Mouse (Mus musculus) spleen, adult 2 months (tissue): ENCODE data around the gene Ranbp10. TPM values are rescaled to one million over a fixed set of nuclear protein-coding genes. Genes with fewer than 3 reads are reported as not detected.
"Not testable (repeated sequence)": the region's sequence is repeated elsewhere in the genome, so short reads cannot be mapped to it uniquely, and the experiment has no call there.

Experiments
- DNase-seq, 2 experiments: peaks; one replicate each; pipeline versions ENCODE4 v3.0.0 to v3.0.0-alpha.2; 2012 to 2021; ENCODE audit warnings: low spot score in 2 of 2, low read depth in 1 of 2
- H3K27ac ChIP-seq: fragments of 200-500 bp; 2 replicates; pipeline ENCODE4 v1.5.1; 2012; ENCODE audit warnings: low read length, inconsistent platforms; ENCODE audit not compliant: insufficient read depth
- H3K27me3 ChIP-seq: fragments of 200-500 bp; 2 replicates; pipeline ENCODE4 v1.6.1; 2012; ENCODE audit warnings: mild to moderate bottlenecking, moderate library complexity, low read length, inconsistent platforms; ENCODE audit not compliant: control insufficient read depth, insufficient read depth
- H3K36me3 ChIP-seq: fragments of 200-500 bp; 2 replicates; pipeline ENCODE4 v1.6.1; 2012; ENCODE audit warnings: mild to moderate bottlenecking, low read length, inconsistent platforms; ENCODE audit not compliant: control insufficient read depth, insufficient read depth
- H3K4me1 ChIP-seq: fragments of 200-500 bp; 2 replicates; pipeline ENCODE4 v1.6.1; 2011; ENCODE audit warnings: inconsistent platforms; ENCODE audit not compliant: control insufficient read depth, insufficient read depth, insufficient read length
- H3K4me3 ChIP-seq: fragments of 200-500 bp; 2 replicates; pipeline ENCODE4 v1.5.1; 2011; ENCODE audit warnings: mild to moderate bottlenecking, inconsistent platforms; ENCODE audit not compliant: insufficient read depth, insufficient read length; ENCODE audit errors: extremely low read depth
- CTCF ChIP-seq: fragments of 200-500 bp; IDR thresholded peaks from 2 replicates; pipeline ENCODE4 v1.5.1; 2011; ENCODE audit warnings: mild to moderate bottlenecking, inconsistent platforms; ENCODE audit not compliant: insufficient read depth, insufficient read length, insufficient replicate concordance; ENCODE audit errors: extremely low read depth
- POLR2A ChIP-seq: fragments of 200-500 bp; IDR thresholded peaks from 2 replicates; pipeline ENCODE4 v1.6.1; 2011; ENCODE audit warnings: low read depth, low read length, inconsistent platforms
- WGBS: fragments of 180-500 bp; shearing (Covaris S2); methylation state at CpG from one replicate; pipeline ENCODE4 v1.1.7; 2018; 5-methylcytosine and 5-hydroxymethylcytosine counted together
- polyA plus RNA-seq: library from polyadenylated mRNA; depleted of rRNA; stranded (reverse); fragments of >200 nt; gene quantifications from 2 replicates; pipeline ENCODE4 v1.2.3, GENCODE M21; 2012

The Ranbp10 gene
- polyA plus RNA-seq, 1 experiment = 59.9 TPM

DNA sequence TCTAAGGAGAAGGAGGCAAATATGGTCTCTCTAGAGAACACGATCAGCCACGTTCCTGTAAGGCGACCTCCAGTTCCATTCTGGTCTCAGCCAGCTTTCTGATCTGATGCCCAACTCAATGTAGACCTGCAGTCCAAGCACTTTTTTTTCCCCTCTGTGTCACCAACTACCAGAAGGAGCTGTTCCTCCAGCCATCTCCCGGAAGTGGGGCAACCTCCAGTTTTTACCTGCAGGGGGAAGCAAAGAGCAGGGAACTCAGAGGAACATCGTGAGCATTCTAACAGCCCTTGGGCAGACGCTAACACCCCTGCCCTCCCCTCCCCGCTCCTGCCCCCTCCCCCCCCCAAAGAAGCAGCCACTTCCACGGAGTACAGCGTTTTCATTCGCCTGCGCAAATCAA, 8.2 kb upstream of the Ranbp10 start:
- peak; percentile 63; the same call in 1 of the 2 replicates for TF ChIP-seq CTCF
- TF ChIP-seq POLR2A = no peak
- no peak overlapping the region for H3K27ac ChIP-seq
- no peaks in the 10 kb centered on the region for H3K36me3 ChIP-seq
- H3K4me1 ChIP-seq = peaks cover 7% of the 10 kb centered on the region; the same call in 1 of the 2 replicates
- DNase-seq = peak; percentile 69 to 82
- H3K27me3 ChIP-seq = no peaks in the 10 kb centered on the region
- no peak overlapping the region for H3K4me3 ChIP-seq
- 20% methylated on average over 11 of the region's 11 CpGs for WGBS

DNA sequence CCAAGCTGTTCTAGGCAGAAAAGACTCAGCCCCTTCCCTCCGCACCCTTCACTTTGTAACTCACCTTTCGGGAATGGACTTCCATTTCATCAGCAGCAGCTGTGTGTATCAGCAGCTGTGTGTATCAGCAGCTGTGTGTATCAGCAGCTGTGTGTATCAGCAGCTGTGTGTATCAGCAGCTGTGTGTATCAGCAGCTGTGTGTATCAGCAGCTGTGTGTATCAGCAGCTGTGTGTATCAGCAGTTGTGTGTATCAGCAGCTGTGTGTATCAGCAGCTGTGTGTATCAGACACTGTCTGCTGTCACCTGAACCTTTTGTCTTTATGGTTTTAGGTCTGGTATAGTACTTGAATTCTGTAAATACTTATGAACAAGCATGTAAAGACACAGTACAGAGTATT, 6.6 kb upstream of the Ranbp10 start:
- H3K4me1 ChIP-seq, H3K27me3 ChIP-seq, H3K4me3 ChIP-seq, H3K27ac ChIP-seq, H3K36me3 ChIP-seq, DNase-seq: not testable (repeated sequence)
- 82% methylated on average over 2 of the region's 2 CpGs for WGBS

DNA sequence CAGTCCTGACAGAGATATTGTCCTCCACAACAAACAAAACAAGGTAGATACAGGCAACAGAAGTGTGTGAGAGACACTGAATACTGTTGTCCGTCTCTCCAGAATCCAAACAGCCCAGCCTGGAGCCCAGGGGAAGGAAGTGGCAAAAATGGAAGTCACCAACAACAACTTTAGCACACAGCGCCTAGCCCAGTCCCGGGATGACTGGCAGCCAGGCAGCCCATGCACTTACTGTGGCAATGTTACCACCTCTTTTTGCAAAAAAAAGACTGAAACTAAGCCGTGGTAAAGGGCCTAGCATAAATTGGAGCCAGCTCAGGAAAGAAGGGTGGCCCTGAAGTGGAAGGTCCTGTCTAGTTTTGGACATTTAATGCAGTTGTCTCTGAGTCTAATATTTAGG, 771 bp downstream of the Ranbp10 start:
- Histone ChIP-seq H3K4me3 (peak overlapping the region; percentile 79), H3K4me1 (peaks cover 7% of the 10 kb centered on the region), H3K27me3 (no peaks in the 10 kb centered on the region), H3K36me3 (peaks cover 4% of the 10 kb centered on the region), H3K27ac (peak overlapping the region; percentile 44; the same call in 1 of the 2 replicates)
- TF ChIP-seq POLR2A (no peak), CTCF (no peak)
- 10% methylated on average over 4 of the region's 4 CpGs for WGBS
- no peak for DNase-seq

DNA sequence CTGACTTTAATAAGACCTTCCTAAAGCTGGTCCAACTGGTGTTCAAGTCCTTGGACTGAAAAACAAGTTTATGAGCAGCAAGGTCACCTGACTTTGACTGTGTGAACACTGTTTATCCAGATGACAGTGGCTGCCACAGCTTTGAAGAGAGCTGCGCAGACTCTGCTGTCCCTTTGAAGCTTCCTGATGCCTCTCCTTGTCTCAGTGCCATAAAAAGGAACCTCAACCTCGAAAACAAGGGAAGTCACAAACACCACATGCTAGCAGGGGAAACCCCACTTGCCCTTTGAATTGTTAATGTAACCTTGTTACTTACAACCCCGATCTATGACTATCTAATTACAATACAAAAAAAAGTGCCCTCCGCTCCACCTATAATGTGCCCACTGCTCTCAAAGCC, 1.6 kb downstream of the Ranbp10 start:
- Histone ChIP-seq H3K27me3 (no peaks in the 10 kb centered on the region), H3K27ac (peak overlapping the region; percentile 46), H3K4me3 (peak overlapping the region; percentile 39; the same call in 1 of the 2 replicates), H3K4me1 (peaks cover 7% of the 10 kb centered on the region), H3K36me3 (peaks cover 8% of the 10 kb centered on the region)
- 45% methylated on average over 4 of the region's 4 CpGs for WGBS
- TF ChIP-seq CTCF = no peak
- TF ChIP-seq POLR2A = no peak
- DNase-seq = no peak

DNA sequence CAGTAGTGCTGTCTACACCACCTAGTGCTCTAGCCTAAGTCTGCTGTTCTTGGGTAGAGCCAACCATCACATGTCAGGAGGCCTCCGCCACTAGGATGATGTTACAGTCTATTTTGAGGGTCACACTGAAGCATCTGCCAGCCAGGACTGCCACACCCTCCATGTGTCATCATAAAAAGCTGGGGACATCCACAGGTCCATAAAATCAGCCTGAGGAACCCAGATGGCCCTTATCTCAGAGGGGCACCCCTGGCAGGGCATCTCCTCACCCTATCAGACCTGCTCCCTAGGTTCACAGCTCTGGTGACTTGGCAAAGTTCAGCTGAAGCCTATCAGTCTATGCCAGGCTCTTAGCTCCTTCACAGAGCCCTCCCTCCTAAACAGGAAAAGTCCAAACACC, 6.2 kb downstream of the Ranbp10 start:
- peaks cover 8% of the 10 kb centered on the region for H3K36me3 ChIP-seq
- TF ChIP-seq POLR2A (no peak), CTCF (no peak)
- no peak overlapping the region for H3K4me3 ChIP-seq
- H3K27ac ChIP-seq = peak overlapping the region; percentile 46; the same call in 1 of the 2 replicates
- H3K4me1 ChIP-seq = peaks cover 2% of the 10 kb centered on the region
- H3K27me3 ChIP-seq = no peaks in the 10 kb centered on the region
- WGBS = 100% methylated on average over 1 of the region's 1 CpGs
- DNase-seq = no peak

DNA sequence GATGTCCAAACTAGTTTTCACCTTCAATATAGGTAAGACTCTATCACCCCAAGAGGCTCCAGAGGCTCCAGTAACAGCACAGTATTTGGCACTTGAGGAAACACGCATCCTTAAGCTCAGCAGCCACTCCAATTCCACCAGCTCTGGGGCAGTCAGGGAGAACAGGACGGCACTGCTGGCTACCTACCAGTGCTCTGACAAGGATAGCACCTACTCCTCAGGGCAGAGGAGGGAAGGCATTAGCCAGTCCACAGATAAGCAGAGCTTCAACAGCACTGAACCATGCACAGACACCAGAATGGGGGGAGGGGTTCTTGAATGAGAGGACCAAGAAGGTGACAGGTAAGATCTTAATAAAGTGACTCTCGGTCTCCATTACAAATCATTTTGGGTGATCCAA, 7.5 kb downstream of the Ranbp10 start:
- Histone ChIP-seq H3K27ac (no peak overlapping the region), H3K27me3 (no peaks in the 10 kb centered on the region)

DNA sequence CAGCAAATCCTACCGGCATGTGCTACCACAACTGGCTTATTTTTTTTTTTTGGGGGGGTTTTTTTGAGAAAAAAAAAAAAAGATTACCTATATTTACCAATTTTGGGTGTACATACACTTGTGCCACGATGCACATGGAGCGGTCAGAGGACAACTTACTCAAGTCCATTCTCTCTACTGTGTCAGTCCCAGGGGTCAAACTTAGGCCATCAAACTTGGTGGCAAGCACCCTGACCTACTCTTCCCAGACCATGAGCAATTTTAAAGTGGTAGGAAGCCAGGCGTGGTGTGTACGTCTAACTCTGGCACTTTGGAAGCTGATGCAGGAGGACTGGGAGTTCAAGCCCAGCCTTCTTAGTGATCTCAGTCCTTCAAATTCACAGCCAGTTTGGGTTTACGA, 13.9 kb downstream of the Ranbp10 start:
- 97% methylated on average over 6 of the region's 6 CpGs for WGBS
- TF ChIP-seq POLR2A (no peak), CTCF (no peak)
- no peak overlapping the region for H3K27ac ChIP-seq
- H3K36me3 ChIP-seq = no peaks in the 10 kb centered on the region
- H3K4me1 ChIP-seq = peaks cover 27% of the 10 kb centered on the region
- DNase-seq = no peak
- no peak overlapping the region for H3K4me3 ChIP-seq
- no peaks in the 10 kb centered on the region for H3K27me3 ChIP-seq

More for the DNA sequence above, 7.5 kb downstream of the Ranbp10 start:
- 83% methylated on average over 3 of the region's 3 CpGs for WGBS
- Histone ChIP-seq H3K36me3 (peaks cover 8% of the 10 kb centered on the region), H3K4me1 (no peaks in the 10 kb centered on the region), H3K4me3 (no peak overlapping the region)
- DNase-seq = no peak
- TF ChIP-seq POLR2A (no peak), CTCF (no peak)
